Mouse (Mus musculus) CH12.LX (cell line): Measurements from ENCODE around the gene St6galnac4. TPM values are rescaled to one million over a fixed set of nuclear protein-coding genes. Genes with fewer than 3 reads are reported as not detected.

ENCODE experiments used
- DNase-seq: peaks from one replicate; pipeline ENCODE4 v3.0.0-alpha.2; 2013; ENCODE audit errors: extremely low read depth
- H3K27ac ChIP-seq: 2 replicates; pipeline ENCODE4 v1.5.1; 2012; ENCODE audit warnings: low read depth, mild to moderate bottlenecking, control low read depth, moderate library complexity; ENCODE audit not compliant: insufficient read depth
- H3K27me3 ChIP-seq: replicated peaks from 2 replicates; pipeline ENCODE3; 2012; ENCODE audit warnings: inconsistent platforms
- H3K36me3 ChIP-seq, 2 experiments: replicated peaks in 1 of 2; 2 replicates each; pipeline versions ENCODE3 to v1.6.1; 2012; ENCODE audit warnings: inconsistent platforms in 1 of 2, low read length in 1 of 2, mild to moderate bottlenecking in 1 of 2, mixed read lengths in 1 of 2, moderate library complexity in 1 of 2; ENCODE audit not compliant: control insufficient read depth in 1 of 2, insufficient read depth in 1 of 2
- H3K4me1 ChIP-seq, 2 experiments: 2 replicates each; pipeline ENCODE4 v1.6.1; 2012; ENCODE audit warnings: inconsistent platforms in 1 of 2, moderate library complexity in 1 of 2; ENCODE audit not compliant: insufficient read depth in 2 of 2, control insufficient read depth in 1 of 2
- H3K4me2 ChIP-seq: 2 replicates; pipeline ENCODE4 v1.6.1; 2012; ENCODE audit warnings: low read depth, mild to moderate bottlenecking, control low read depth; ENCODE audit not compliant: poor library complexity, insufficient read depth, severe bottlenecking
- H3K4me3 ChIP-seq, 3 experiments: fragments of 150-350 bp in 1 of 3; sonication (generic) in 1 of 3; replicated peaks in 1 of 3; 2 replicates each; pipeline versions ENCODE3 to v1.5.1; 2011 to 2012; ENCODE audit warnings: low read depth in 2 of 3, low read length in 2 of 3, mild to moderate bottlenecking in 2 of 3, moderate library complexity in 2 of 3, control low read depth in 1 of 3, improper control_type of control experiment in 1 of 3, inconsistent platforms in 1 of 3, mixed read lengths in 1 of 3; ENCODE audit not compliant: poor library complexity in 1 of 3
- H3K79me2 ChIP-seq: replicated peaks from 2 replicates; pipeline ENCODE4 v1.6.1; 2012; ENCODE audit warnings: mild to moderate bottlenecking, moderate library complexity; ENCODE audit not compliant: control insufficient read depth, poor library complexity, insufficient read depth, severe bottlenecking; ENCODE audit errors: extremely low read depth
- H3K9ac ChIP-seq: 2 replicates; pipeline ENCODE4 v1.6.1; 2012; ENCODE audit warnings: low read depth, mild to moderate bottlenecking, control low read depth, moderate library complexity; ENCODE audit not compliant: insufficient read depth
- H3K9me3 ChIP-seq: replicated peaks from 2 replicates; pipeline ENCODE3; 2012; ENCODE audit warnings: low read length, inconsistent platforms, mixed read lengths
- BHLHE40 ChIP-seq: IDR thresholded peaks from 2 replicates; pipeline ENCODE4 v1.6.1; 2011; ENCODE audit warnings: mild to moderate bottlenecking, low read depth, low read length, improper control_type of control experiment
- CHD1 ChIP-seq: IDR thresholded peaks from 2 replicates; pipeline ENCODE4 v1.6.1; 2012; ENCODE audit warnings: low read depth, low read length, improper control_type of control experiment, inconsistent platforms
- CHD2 ChIP-seq: IDR thresholded peaks from 2 replicates; pipeline ENCODE4 v1.6.1; 2011; ENCODE audit warnings: low read length, improper control_type of control experiment
- CTCF ChIP-seq, 2 experiments: IDR thresholded peaks in 1 of 2; conservative IDR thresholded peaks in 1 of 2; 2 replicates each; pipeline ENCODE4 v1.5.1; 2011 to 2012; ENCODE audit warnings: low read depth in 2 of 2, low read length in 2 of 2, improper control_type of control experiment in 1 of 2, inconsistent platforms in 1 of 2, mild to moderate bottlenecking in 1 of 2, moderate library complexity in 1 of 2
- E2F4 ChIP-seq: IDR thresholded peaks from 2 replicates; pipeline ENCODE4 v1.6.1; 2011; ENCODE audit warnings: low read depth, low read length, improper control_type of control experiment; ENCODE audit not compliant: insufficient replicate concordance
- ELF1 ChIP-seq: IDR thresholded peaks from 2 replicates; pipeline ENCODE4 v1.6.1; 2014; ENCODE audit warnings: low read depth, mild to moderate bottlenecking, inconsistent platforms, low read length, improper control_type of control experiment
- EP300 ChIP-seq: IDR thresholded peaks from 2 replicates; pipeline ENCODE4 v1.6.1; 2011; ENCODE audit warnings: low read length, improper control_type of control experiment
- ETS1 ChIP-seq: conservative IDR thresholded peaks from 2 replicates; pipeline ENCODE4 v1.6.1; 2012; ENCODE audit warnings: low read depth, mild to moderate bottlenecking, inconsistent platforms, low read length, improper control_type of control experiment, moderate library complexity
- GABPA ChIP-seq: IDR thresholded peaks from 2 replicates; pipeline ENCODE4 v1.6.1; 2012; ENCODE audit warnings: low read depth, low read length, improper control_type of control experiment, inconsistent platforms; ENCODE audit not compliant: insufficient replicate concordance
- IRF4 ChIP-seq: IDR thresholded peaks from 2 replicates; pipeline ENCODE4 v1.6.1; 2014; ENCODE audit warnings: low read depth, mild to moderate bottlenecking, inconsistent platforms, low read length, improper control_type of control experiment
- JUN ChIP-seq: IDR thresholded peaks from 2 replicates; pipeline ENCODE4 v1.6.1; 2011; ENCODE audit warnings: low read depth, mild to moderate bottlenecking, low read length, improper control_type of control experiment, moderate library complexity; ENCODE audit not compliant: insufficient read depth
- JUND ChIP-seq: conservative IDR thresholded peaks from 2 replicates; pipeline ENCODE4 v1.6.1; 2011; ENCODE audit warnings: low read depth, low read length, improper control_type of control experiment
- KAT2A ChIP-seq: IDR thresholded peaks from 2 replicates; pipeline ENCODE4 v1.6.1; 2012; ENCODE audit warnings: low read length, improper control_type of control experiment, inconsistent platforms; ENCODE audit not compliant: insufficient replicate concordance
- MAZ ChIP-seq: IDR thresholded peaks from 2 replicates; pipeline ENCODE4 v1.6.1; 2012; ENCODE audit warnings: low read depth, mild to moderate bottlenecking, inconsistent platforms, low read length, improper control_type of control experiment, moderate library complexity
- MEF2A ChIP-seq: IDR thresholded peaks from 2 replicates; pipeline ENCODE4 v1.6.1; 2014; ENCODE audit warnings: low read depth, mild to moderate bottlenecking, inconsistent platforms, low read length, improper control_type of control experiment, borderline replicate concordance
- MYC ChIP-seq: IDR thresholded peaks from 2 replicates; pipeline ENCODE4 v1.6.1; 2011; ENCODE audit warnings: low read depth, mild to moderate bottlenecking, improper control_type of control experiment, low read length
- NRF1 ChIP-seq: IDR thresholded peaks from 2 replicates; pipeline ENCODE4 v1.6.1; 2014; ENCODE audit warnings: low read depth, mild to moderate bottlenecking, inconsistent platforms, low read length, improper control_type of control experiment, moderate library complexity
- POLR2A ChIP-seq: IDR thresholded peaks from 2 replicates; pipeline ENCODE4 v1.6.1; 2011; ENCODE audit warnings: low read depth, mild to moderate bottlenecking, improper control_type of control experiment, low read length
- POLR2AphosphoS2 ChIP-seq: IDR thresholded peaks from 2 replicates; pipeline ENCODE4 v1.6.1; 2011; ENCODE audit warnings: low read depth, low read length, improper control_type of control experiment
- RAD21 ChIP-seq: IDR thresholded peaks from 2 replicates; pipeline ENCODE4 v1.6.1; 2011; ENCODE audit warnings: low read depth, mild to moderate bottlenecking, low read length, improper control_type of control experiment, moderate library complexity
- SMC3 ChIP-seq: IDR thresholded peaks from 2 replicates; pipeline ENCODE4 v1.6.1; 2011; ENCODE audit warnings: low read depth, low read length, improper control_type of control experiment
- TBP ChIP-seq: conservative IDR thresholded peaks from 2 replicates; pipeline ENCODE4 v1.6.1; 2011; ENCODE audit warnings: low read depth, low read length, improper control_type of control experiment
- TCF12 ChIP-seq: IDR thresholded peaks from 2 replicates; pipeline ENCODE4 v1.6.1; 2014; ENCODE audit warnings: low read depth, mild to moderate bottlenecking, inconsistent platforms, low read length, improper control_type of control experiment
- UBTF ChIP-seq: IDR thresholded peaks from 2 replicates; pipeline ENCODE4 v1.6.1; 2012; ENCODE audit warnings: low read depth, mild to moderate bottlenecking, inconsistent platforms, low read length, improper control_type of control experiment, moderate library complexity
- USF1 ChIP-seq: IDR thresholded peaks from 2 replicates; pipeline ENCODE4 v1.6.1; 2014; ENCODE audit warnings: low read depth, mild to moderate bottlenecking, inconsistent platforms, low read length, improper control_type of control experiment
- USF2 ChIP-seq: conservative IDR thresholded peaks from 2 replicates; pipeline ENCODE4 v1.6.1; 2011; ENCODE audit warnings: low read depth, low read length, improper control_type of control experiment
- ZMIZ1 ChIP-seq: IDR thresholded peaks from 2 replicates; pipeline ENCODE4 v1.6.1; 2012; ENCODE audit warnings: low read depth, mild to moderate bottlenecking, inconsistent platforms, low read length, improper control_type of control experiment
- dilution Hi-C: fragments of 300-500 bp; cut with MboI; formaldehyde crosslinking; loops from 2 replicates; pipeline ENCODE4 v1.14.3; 2020; ENCODE audit warnings: low sequenced_read_pairs; ENCODE audit not compliant: extremely low pct_unique_long_range_greater_than_20kb, extremely low pct_ligation_motif_present
- in situ Hi-C: fragments of 300-500 bp; cut with MboI; formaldehyde crosslinking; loops from 3 replicates; pipeline ENCODE4 v1.14.3; 2019; ENCODE audit warnings: low sequenced_read_pairs, low pct_ligation_motif_present, low pct_unique_long_range_greater_than_20kb, mixed read lengths
- polyA plus RNA-seq: library from polyadenylated mRNA; unstranded; fragments of >175 nt; gene quantifications from 2 replicates; pipeline ENCODE4 v1.2.1, GENCODE M21; 2012; ENCODE audit warnings: low read depth; ENCODE audit not compliant: insufficient read length
- total RNA-seq, 2 experiments: library from RNA; depleted of rRNA; stranded (reverse); fragments of 300-350 nt in 1 of 2; fragments of >200 nt in 1 of 2; gene quantifications; 2 replicates each; pipeline ENCODE4 v1.2.3; 2012 to 2014

St6galnac4 gene
- total and polyA plus RNA-seq, 3 experiments: 51.9 to 81.7 (median 58.3) TPM

- Histone ChIP-seq H3K9me3 (no peaks in the 10 kb centered on the region), H3K79me2 (peaks cover 34% of the 10 kb centered on the region), H3K36me3 (peaks cover 44 to 70% of the 10 kb centered on the region in 2 experiments), H3K4me1 (peaks cover 13 to 25% of the 10 kb centered on the region in 2 experiments), H3K4me2 (no peak overlapping the region), H3K27ac (no peak overlapping the region), H3K4me3 (no peak overlapping the region), H3K9ac (no peak overlapping the region), H3K27me3 (no peaks in the 10 kb centered on the region)
- in situ Hi-C loops (no loop called here), dilution Hi-C loops (no loop called here)
- TF ChIP-seq UBTF (no peak), MYC (no peak), TCF12 (no peak), ETS1 (no peak), ZMIZ1 (no peak), IRF4 (no peak), BHLHE40 (no peak), POLR2AphosphoS2 (no peak), CTCF (conservative IDR thresholded peaks at IDR 0.05 in 1 of 2, IDR thresholded peaks at IDR 0.05 in 1 of 2; ENCODE audit: low read depth in 2 of 2, low read length in 2 of 2) (no peak), POLR2A (no peak), NRF1 (no peak), ELF1 (no peak), CHD1 (no peak), MAZ (no peak), EP300 (no peak)
- no peak for DNase-seq
These were observed 4.4 kb downstream of the St6galnac4 start for GRCm38 (mm10) chr2:32591249-32591648.

- H3K79me2 ChIP-seq: no peaks in the 10 kb centered on the region
- dilution Hi-C loops: no loop called here
- in situ Hi-C loops: no loop called here
- no peak overlapping the region for H3K4me2 ChIP-seq
- no peak overlapping the region for H3K27ac ChIP-seq
- H3K9me3 ChIP-seq: no peaks in the 10 kb centered on the region
- H3K4me1 ChIP-seq: peaks cover 0 to 10% of the 10 kb centered on the region in 2 experiments; a peak in 2 of 4 replicates
- H3K27me3 ChIP-seq: no peaks in the 10 kb centered on the region
- no peak overlapping the region for H3K9ac ChIP-seq
- H3K36me3 ChIP-seq: peaks cover 53 to 89% of the 10 kb centered on the region in 2 experiments
- DNase-seq: no peak
- no peak for TF ChIP-seq BHLHE40
- TF ChIP-seq USF2: no peak
- no peak for TF ChIP-seq NRF1
- TF ChIP-seq CHD2: no peak
- no peak for TF ChIP-seq SMC3
- TF ChIP-seq POLR2A: no peak
- TF ChIP-seq RAD21: no peak
- TF ChIP-seq E2F4: no peak
- no peak for TF ChIP-seq MYC
- no peak for TF ChIP-seq UBTF
- TF ChIP-seq KAT2A: no peak
- no peak for TF ChIP-seq TBP
- no peak for TF ChIP-seq JUND
- TF ChIP-seq MEF2A: no peak
- no peak for TF ChIP-seq MAZ
- TF ChIP-seq ETS1: no peak
- no peak for TF ChIP-seq GABPA
- no peak for TF ChIP-seq USF1
- TF ChIP-seq CHD1: no peak
- no peak for TF ChIP-seq JUN
- H3K4me3 ChIP-seq: no peak overlapping the region
These were observed 9.8 kb downstream of the St6galnac4 start for GRCm38 (mm10) chr2:32596725-32597124.
